In genomic region chr5:87870084-87870483, GRCm38 (mm10) we compare ENCODE assay signal across 21 mouse cellular contexts. TPM values are rescaled to one million over a fixed set of nuclear protein-coding genes. Genes with fewer than 3 reads are reported as not detected.
DNase-seq lines count a peak whose midpoint lies in the region; ATAC-seq and TF ChIP-seq lines count a peak whose summit lies in the region.
"Had no signal": no experiment of that assay in that cellular context is flagged by ENCODE, and none has a peak within 500 bp of the region (broad histone marks: within the 10 kb centered on the region; RNA-seq: fewer than 3 reads in every experiment).

No protein-coding gene starts in this region.

- TF ChIP-seq EP300 in liver, postnatal 0 days (IDR thresholded peaks at IDR 0.05; ENCODE audit: low read depth): no peak

- H3K27me3 ChIP-seq in hindbrain, embryonic 11.5 days (ENCODE audit: control insufficient read depth, insufficient read depth, low read length): no peaks in the 10 kb centered on the region
- H3K27me3 ChIP-seq in hindbrain, embryonic 13.5 days: no peaks in the 10 kb centered on the region
- no peaks in the 10 kb centered on the region for H3K27me3 ChIP-seq in liver, adult 2 months (ENCODE audit: control insufficient read depth, insufficient read depth, low read length)
- no peaks in the 10 kb centered on the region for H3K27me3 ChIP-seq in liver, postnatal 0 days (ENCODE audit: insufficient read depth, low read length)
- H3K27me3 ChIP-seq in cerebellum, adult 2 months (ENCODE audit: control insufficient read depth, insufficient read depth, low read length): no peaks in the 10 kb centered on the region
- H3K27me3 ChIP-seq: liver, embryonic 15.5 days; neural tube, embryonic 13.5 days had no signal

- no peaks in the 10 kb centered on the region for H3K9me3 ChIP-seq in hindbrain, embryonic 11.5 days (ENCODE audit: control insufficient read depth, low read length)
- no peaks in the 10 kb centered on the region for H3K9me3 ChIP-seq in hindbrain, embryonic 13.5 days
- H3K9me3 ChIP-seq in liver, postnatal 0 days (ENCODE audit: low read length): no peaks in the 10 kb centered on the region
- H3K9me3 ChIP-seq: heart, embryonic 10.5 days; liver, embryonic 15.5 days; neural tube, embryonic 13.5 days had no signal

- intact Hi-C loops in left cerebral cortex, postnatal 25 days (cut with DNase I): no loop called here
- intact Hi-C loops in gastrocnemius, adult 2 months (cut with DNase I): no loop called here

- no peak overlapping the region for H3K9ac ChIP-seq in hindbrain, embryonic 11.5 days (ENCODE audit: low read depth, low read length)
- no peak overlapping the region for H3K9ac ChIP-seq in hindbrain, embryonic 13.5 days
- no peak overlapping the region for H3K9ac ChIP-seq in liver, adult 2 months (ENCODE audit: low read depth, low read length)
- no peak overlapping the region for H3K9ac ChIP-seq in liver, postnatal 0 days (replicated peaks)
- H3K9ac ChIP-seq: liver, embryonic 15.5 days; neural tube, embryonic 13.5 days had no signal

- H3K4me2 ChIP-seq in hindbrain, embryonic 11.5 days (replicated peaks; ENCODE audit: low read depth, low read length): no peak overlapping the region
- H3K4me2 ChIP-seq in hindbrain, embryonic 13.5 days: no peak overlapping the region
- H3K4me2 ChIP-seq in liver, postnatal 0 days (ENCODE audit: low read depth, low read length): no peak overlapping the region
- H3K4me2 ChIP-seq: liver, embryonic 15.5 days; neural tube, embryonic 13.5 days had no signal

- no peaks in the 10 kb centered on the region for H3K4me1 ChIP-seq in hindbrain, embryonic 11.5 days (replicated peaks; ENCODE audit: control insufficient read depth, insufficient read depth, low read length)
- H3K4me1 ChIP-seq in hindbrain, embryonic 13.5 days (replicated peaks): no peaks in the 10 kb centered on the region
- H3K4me1 ChIP-seq in liver, adult 2 months (ENCODE audit: control insufficient read depth, insufficient read depth, low read length): no peaks in the 10 kb centered on the region
- H3K4me1 ChIP-seq in liver, postnatal 0 days (ENCODE audit: insufficient read depth): no peaks in the 10 kb centered on the region
- no peaks in the 10 kb centered on the region for H3K4me1 ChIP-seq in cerebellum, adult 2 months (ENCODE audit: control insufficient read depth, insufficient read depth, low read length)
- H3K4me1 ChIP-seq: heart, embryonic 10.5 days; liver, embryonic 15.5 days; neural tube, embryonic 13.5 days had no signal

- no peak for TF ChIP-seq CTCF in liver, adult 2 months (IDR thresholded peaks at IDR 0.05; ENCODE audit: low read depth, low read length)
- no peak for TF ChIP-seq CTCF in liver, postnatal 0 days (IDR thresholded peaks at IDR 0.05; ENCODE audit: low read depth)
- TF ChIP-seq CTCF in cerebellum, adult 2 months (IDR thresholded peaks at IDR 0.05; ENCODE audit: borderline replicate concordance, insufficient read depth, low read depth, low read length): no peak
- no peak for TF ChIP-seq CTCF in gastrocnemius, adult 2 months (IDR thresholded peaks at IDR 0.05)

- TF ChIP-seq POLR2A in liver, adult 2 months (IDR thresholded peaks at IDR 0.05; ENCODE audit: extremely low read depth, insufficient read depth, low read length): no peak
- TF ChIP-seq POLR2A in cerebellum, adult 2 months (IDR thresholded peaks at IDR 0.05; ENCODE audit: borderline replicate concordance, insufficient read depth, low read length): no peak

- peak; percentile 35; the same call in 1 of the 2 replicates for ATAC-seq in hindbrain, embryonic 11.5 days (ENCODE audit: low FRiP score)
- no peak for ATAC-seq in hindbrain, embryonic 13.5 days (ENCODE audit: low FRiP score)
- ATAC-seq in liver, postnatal 0 days: no peak
- ATAC-seq: forebrain, embryonic 16.5 days; intestine, postnatal 0 days had no signal

- no peaks in the 10 kb centered on the region for H3K79me2 ChIP-seq in liver, adult 2 months (ENCODE audit: control insufficient read depth, insufficient read depth, low read length)

- 73% methylated on average over 2 of the region's 2 CpGs for WGBS in hindbrain, embryonic 11.5 days
- WGBS in hindbrain, embryonic 13.5 days: 53% methylated on average over 2 of the region's 2 CpGs
- 33% methylated on average over 2 of the region's 2 CpGs for WGBS in liver, adult 2 months
- 53% methylated on average over 2 of the region's 2 CpGs for WGBS in liver, postnatal 0 days (ENCODE audit: insufficient replicate concordance)
- WGBS in cerebellum, adult 2 months: 5% methylated on average over 2 of the region's 2 CpGs

- no peak overlapping the region for H3K27ac ChIP-seq in hindbrain, embryonic 11.5 days (ENCODE audit: low read depth, low read length)
- H3K27ac ChIP-seq in hindbrain, embryonic 13.5 days: no peak overlapping the region
- H3K27ac ChIP-seq in liver, adult 2 months (replicated peaks; ENCODE audit: insufficient read depth, low read depth, low read length): no peak overlapping the region
- no peak overlapping the region for H3K27ac ChIP-seq in liver, postnatal 0 days (ENCODE audit: low read depth)
- H3K27ac ChIP-seq in cerebellum, adult 2 months (ENCODE audit: insufficient read depth, low read length): no peak overlapping the region
- no peak overlapping the region for H3K27ac ChIP-seq in gastrocnemius, adult 2 months
- H3K27ac ChIP-seq: heart, embryonic 10.5 days; liver, embryonic 15.5 days; neural tube, embryonic 13.5 days had no signal

- no peak overlapping the region for H3K4me3 ChIP-seq in hindbrain, embryonic 11.5 days (ENCODE audit: low read depth, low read length)
- H3K4me3 ChIP-seq in hindbrain, embryonic 13.5 days: no peak overlapping the region
- no peak overlapping the region for H3K4me3 ChIP-seq in liver, adult 2 months (ENCODE audit: insufficient read depth, low read depth, low read length)
- H3K4me3 ChIP-seq in liver, postnatal 0 days (ENCODE audit: low read depth, low read length): no peak overlapping the region
- H3K4me3 ChIP-seq in cerebellum, adult 2 months (replicated peaks; ENCODE audit: insufficient read depth, low read depth, low read length): no peak overlapping the region
- H3K4me3 ChIP-seq in gastrocnemius, adult 2 months: no peak overlapping the region
- H3K4me3 ChIP-seq: heart, embryonic 10.5 days; liver, embryonic 15.5 days; neural tube, embryonic 13.5 days had no signal

- no peak for DNase-seq in hindbrain, embryonic 11.5 days (ENCODE audit: low spot score)
- peak; percentile 65 for DNase-seq in liver, adult 2 months (ENCODE audit: extremely low read depth, low read depth, low spot score)
- DNase-seq in liver, postnatal 0 days: no peak
- peak; percentile 20 to 47 for DNase-seq in cerebellum, adult 2 months
- peak; percentile 25 for DNase-seq in retina, adult 2 months (ENCODE audit: low read depth, low spot score)
- DNase-seq in left cerebral cortex, postnatal 25 days (ENCODE audit: low spot score in 2 of 2): no peak
- DNase-seq in gastrocnemius, adult 2 months: no peak
- DNase-seq: gastrocnemius, postnatal 14 days; heart, postnatal 36 days; lung, postnatal 4 days; thymus, postnatal 4 days had no signal

- H3K36me3 ChIP-seq in hindbrain, embryonic 11.5 days (ENCODE audit: control insufficient read depth, insufficient read depth, low read length): no peaks in the 10 kb centered on the region
- H3K36me3 ChIP-seq in hindbrain, embryonic 13.5 days: no peaks in the 10 kb centered on the region
- H3K36me3 ChIP-seq in liver, adult 2 months (ENCODE audit: control insufficient read depth, insufficient read depth, low read length): no peaks in the 10 kb centered on the region
- no peaks in the 10 kb centered on the region for H3K36me3 ChIP-seq in liver, postnatal 0 days (replicated peaks; ENCODE audit: insufficient read depth, low read length)
- H3K36me3 ChIP-seq: heart, embryonic 10.5 days; liver, embryonic 15.5 days; neural tube, embryonic 13.5 days had no signal

RNA-seq across cellular contexts. Expression of gene Odam, which starts 14.7 kb away (rescaled TPM):
- polyA plus RNA-seq in hindbrain, embryonic 11.5 days (2014; fragmentation: Nextera tagmentation; extraction: Ambion mirVana): not detected in 2 replicates
- polyA plus RNA-seq in hindbrain, embryonic 13.5 days (2015; fragmentation: Nextera tagmentation; extraction: Ambion mirVana): not detected in 2 replicates
- total RNA-seq in liver, adult 2 months (2014; rRNA removed): not detected in 2 replicates
- not detected in 2 replicates for polyA plus RNA-seq in liver, adult 2 months (2012; rRNA removed)
- not detected in 2 replicates for polyA plus RNA-seq in liver, postnatal 0 days (2015; fragmentation: Nextera tagmentation; extraction: Ambion mirVana)
- not detected in 2 replicates for polyA plus RNA-seq in cerebellum, adult 2 months (2012; rRNA removed)
- total RNA-seq in left cerebral cortex, postnatal 25 days (2021): not detected
- not detected for total RNA-seq in gastrocnemius, adult 2 months (2021)
- total RNA-seq: adrenal gland, postnatal 4 days; gastrocnemius, postnatal 14 days; heart, postnatal 36 days; layer of hippocampus, postnatal 14 days had no signal
- polyA plus RNA-seq: cortical plate, adult 2 months; forebrain, embryonic 16.5 days; heart, embryonic 10.5 days; intestine, postnatal 0 days; limb, embryonic 11.5 days; liver, embryonic 15.5 days; neural tube, embryonic 13.5 days had no signal

RNA-seq across cellular contexts. Expression of gene Prr27, which starts 44.6 kb away (rescaled TPM):
- not detected in 2 replicates for polyA plus RNA-seq in hindbrain, embryonic 11.5 days (2014; fragmentation: Nextera tagmentation; extraction: Ambion mirVana)
- polyA plus RNA-seq in hindbrain, embryonic 13.5 days (2015; fragmentation: Nextera tagmentation; extraction: Ambion mirVana): not detected in 2 replicates
- total RNA-seq in liver, adult 2 months (2014; rRNA removed): not detected in 2 replicates
- not detected in 2 replicates for polyA plus RNA-seq in liver, adult 2 months (2012; rRNA removed)
- not detected in 2 replicates for polyA plus RNA-seq in liver, postnatal 0 days (2015; fragmentation: Nextera tagmentation; extraction: Ambion mirVana)
- not detected in 2 replicates for polyA plus RNA-seq in cerebellum, adult 2 months (2012; rRNA removed)
- total RNA-seq in left cerebral cortex, postnatal 25 days (2021): not detected
- not detected for total RNA-seq in gastrocnemius, adult 2 months (2021)
- total RNA-seq: adrenal gland, postnatal 4 days; gastrocnemius, postnatal 14 days; heart, postnatal 36 days; layer of hippocampus, postnatal 14 days had no signal
- polyA plus RNA-seq: cortical plate, adult 2 months; forebrain, embryonic 16.5 days; heart, embryonic 10.5 days; intestine, postnatal 0 days; limb, embryonic 11.5 days; liver, embryonic 15.5 days; neural tube, embryonic 13.5 days had no signal

RNA-seq across cellular contexts. Expression of gene Csn3, which starts 55.3 kb away (rescaled TPM):
- 0.15 and 0.25 TPM in 2 replicates for polyA plus RNA-seq in hindbrain, embryonic 11.5 days (2014; fragmentation: Nextera tagmentation; extraction: Ambion mirVana)
- not detected in 2 replicates for polyA plus RNA-seq in hindbrain, embryonic 13.5 days (2015; fragmentation: Nextera tagmentation; extraction: Ambion mirVana)
- not detected in 2 replicates for total RNA-seq in liver, adult 2 months (2014; rRNA removed)
- polyA plus RNA-seq in liver, adult 2 months (2012; rRNA removed): not detected in 2 replicates
- polyA plus RNA-seq in liver, postnatal 0 days (2015; fragmentation: Nextera tagmentation; extraction: Ambion mirVana): not detected in 2 replicates
- polyA plus RNA-seq in cerebellum, adult 2 months (2012; rRNA removed): not detected in 2 replicates
- not detected for total RNA-seq in left cerebral cortex, postnatal 25 days (2021)
- total RNA-seq in gastrocnemius, adult 2 months (2021): not detected
- total RNA-seq: adrenal gland, postnatal 4 days; gastrocnemius, postnatal 14 days; heart, postnatal 36 days; layer of hippocampus, postnatal 14 days had no signal
- polyA plus RNA-seq: cortical plate, adult 2 months; forebrain, embryonic 16.5 days; limb, embryonic 11.5 days; liver, embryonic 15.5 days; neural tube, embryonic 13.5 days had no signal

Comparison
In these comparisons a context has a peak if more than half of its experiments do, and no peak if none do; other contexts are left out.
1. DNase-seq: peak in liver, adult 2 months (single experiment), cerebellum, adult 2 months (2 of 2) and retina, adult 2 months (single experiment); none in hindbrain, embryonic 11.5 days (single experiment), liver, postnatal 0 days (single experiment), left cerebral cortex, postnatal 25 days (0 of 2) and gastrocnemius, adult 2 months (single experiment).